Mouse (Mus musculus): ENCODE measurements around the gene Fgfr1op.
"Not testable (repeated sequence)": the region's sequence is repeated elsewhere in the genome, so short reads cannot be mapped to it uniquely, and the experiment has no call there.

The Fgfr1op gene

GRCm38 (mm10) chr17:8164701-8165607 is at the start of gene Fgfr1op:
Gene Fgfr1op, plus strand, starts transcription at chr17:8165501.
- in situ Hi-C loops (cut with MboI, MseI), result loop anchor here (5.0 to 10.0 kb wide), 2 partner anchors 290 to 1203 kb away; partner anchors contain the start of gene Tagap1 (in 2 of the 2)

- in situ Hi-C loops (cut with MboI, MseI), result loop anchor here in 1 of 2 experiments (5.0 kb wide), 1 partner anchor 1104 kb away; no protein-coding TSS in a partner anchor
These were observed 48.9 kb upstream of the Fgfr1op start for GRCm38 (mm10) chr17:8116378-8116777.

- in situ Hi-C loops (cut with MboI, MseI), result loop anchor here in 1 of 2 experiments (5.0 kb wide), 1 partner anchor 1105 kb away; no protein-coding TSS in a partner anchor
These were observed 48.4 kb upstream of the Fgfr1op start for GRCm38 (mm10) chr17:8116928-8117327.

GRCm38 (mm10) chr17:8122974-8123373 is 42.3 kb upstream of the Fgfr1op start:
- in situ Hi-C loops (cut with MboI, MseI), result not testable (repeated sequence)

GRCm38 (mm10) chr17:8124586-8124985 is 40.7 kb upstream of the Fgfr1op start:
- in situ Hi-C loops (cut with MboI, MseI), result not testable (repeated sequence)

- in situ Hi-C loops (cut with MboI, MseI), result not testable (repeated sequence)
These were observed 36.8 kb upstream of the Fgfr1op start for GRCm38 (mm10) chr17:8128326-8128993.

- in situ Hi-C loops (cut with MboI, MseI), result not testable (repeated sequence)
These were observed 35.7 kb upstream of the Fgfr1op start for GRCm38 (mm10) chr17:8129578-8129977.

- in situ Hi-C loops (cut with MboI, MseI), result loop anchor here (5.0 kb wide), 1 partner anchor 1134 kb away; no protein-coding TSS in a partner anchor
These were observed 34.5 kb upstream of the Fgfr1op start for GRCm38 (mm10) chr17:8130849-8131248.

- in situ Hi-C loops (cut with MboI, MseI), result not testable (repeated sequence)
These were observed 27.2 kb upstream of the Fgfr1op start for GRCm38 (mm10) chr17:8138116-8138515.

GRCm38 (mm10) chr17:8140210-8140609 is 25.1 kb upstream of the Fgfr1op start:
- in situ Hi-C loops (cut with MboI, MseI), result not testable (repeated sequence)

GRCm38 (mm10) chr17:8143802-8144673 is 21.3 kb upstream of the Fgfr1op start:
- in situ Hi-C loops (cut with MboI, MseI), result not testable (repeated sequence)

GRCm38 (mm10) chr17:8146931-8147330 is 18.4 kb upstream of the Fgfr1op start:
- in situ Hi-C loops (cut with MboI, MseI), result not testable (repeated sequence)

GRCm38 (mm10) chr17:8147439-8148316 is 17.6 kb upstream of the Fgfr1op start, which contains the start of the genes Gm49673 and Rnaset2a:
Gene Gm49673, minus strand, starts transcription at chr17:8147788.
Gene Rnaset2a, minus strand, starts transcription at chr17:8148097.
- in situ Hi-C loops (cut with MboI, MseI), result not testable (repeated sequence)

GRCm38 (mm10) chr17:8155010-8155409 is 10.3 kb upstream of the Fgfr1op start:
- in situ Hi-C loops (cut with MboI, MseI), result not testable (repeated sequence)

GRCm38 (mm10) chr17:8155982-8156381 is 9.3 kb upstream of the Fgfr1op start:
- in situ Hi-C loops (cut with MboI, MseI), result not testable (repeated sequence)

- in situ Hi-C loops (cut with MboI, MseI), result not testable (repeated sequence)
These were observed 6.7 kb upstream of the Fgfr1op start for GRCm38 (mm10) chr17:8158627-8159026.

- in situ Hi-C loops (cut with MboI, MseI), result loop anchor here (5.0 to 10.0 kb wide), 2 partner anchors 286 to 1199 kb away; partner anchors contain the start of gene Tagap1 (in 2 of the 2)
These were observed 4.3 kb upstream of the Fgfr1op start for GRCm38 (mm10) chr17:8160969-8161368.

GRCm38 (mm10) chr17:8165608-8165945 is 276 bp downstream of the Fgfr1op start:
- in situ Hi-C loops (cut with MboI, MseI), result loop anchor here in 1 of 2 experiments (10.0 kb wide), 1 partner anchor 291 kb away; no protein-coding TSS in a partner anchor

GRCm38 (mm10) chr17:8165977-8166376 is 676 bp downstream of the Fgfr1op start:
- in situ Hi-C loops (cut with MboI, MseI), result loop anchor here in 1 of 2 experiments (10.0 kb wide), 1 partner anchor 291 kb away; no protein-coding TSS in a partner anchor

GRCm38 (mm10) chr17:8166454-8166853 is 1.2 kb downstream of the Fgfr1op start:
- in situ Hi-C loops (cut with MboI, MseI), result loop anchor here in 1 of 2 experiments (10.0 kb wide), 1 partner anchor 292 kb away; no protein-coding TSS in a partner anchor
